Mouse (Mus musculus) hindbrain, embryonic 15.5 days (tissue): ENCODE measurements at regions not wholly inside any gene's neighbourhood (a gene's known extent, or its start where the extent isn't known, plus 50 kb on each side); places are given as distances from the start of the nearest gene placed in this dataset.

Experiments
- ATAC-seq: fragments of 200-750 bp; cut with Nextera tagmentation; 2 replicates; pipeline ENCODE4 v1.8.0; 2017; ENCODE audit warnings: low read depth, moderate number of reproducible peaks, moderate TSS enrichment; ENCODE audit not compliant: low FRiP score
- H3K27ac ChIP-seq: fragments of 300-500 bp; sonication (generic); replicated peaks from 2 replicates; pipeline ENCODE4 v1.5.1; 2015; ENCODE audit warnings: mild to moderate bottlenecking, inconsistent platforms
- H3K27me3 ChIP-seq: fragments of 300-500 bp; sonication (generic); 2 replicates; pipeline ENCODE4 v1.6.1; 2015; ENCODE audit warnings: control low read depth, inconsistent platforms
- H3K36me3 ChIP-seq: fragments of 300-500 bp; sonication (generic); 2 replicates; pipeline ENCODE4 v1.6.1; 2015; ENCODE audit warnings: control low read depth, inconsistent platforms
- H3K4me1 ChIP-seq: fragments of 300-500 bp; sonication (generic); replicated peaks from 2 replicates; pipeline ENCODE4 v1.6.1; 2015; ENCODE audit warnings: control low read depth, inconsistent platforms
- H3K4me2 ChIP-seq: fragments of 300-500 bp; sonication (generic); 2 replicates; pipeline ENCODE4 v1.6.1; 2015; ENCODE audit warnings: moderate library complexity, mild to moderate bottlenecking, inconsistent platforms
- H3K4me3 ChIP-seq: fragments of 300-500 bp; sonication (generic); 2 replicates; pipeline ENCODE4 v1.5.1; 2015; ENCODE audit warnings: mild to moderate bottlenecking, inconsistent platforms
- H3K9ac ChIP-seq: fragments of 300-500 bp; sonication (generic); 2 replicates; pipeline ENCODE4 v1.6.1; 2015; ENCODE audit warnings: inconsistent platforms
- H3K9me3 ChIP-seq: fragments of 300-500 bp; sonication (generic); 2 replicates; pipeline ENCODE4 v1.6.1; 2016; ENCODE audit warnings: control low read depth, inconsistent platforms
- WGBS: fragments of 180-500 bp; shearing (Covaris S2); methylation state at CpG from one replicate; pipeline ENCODE4 v1.1.7; 2015; 5-methylcytosine and 5-hydroxymethylcytosine counted together

- no peak overlapping the region for H3K4me2 ChIP-seq
- no peak overlapping the region for H3K9ac ChIP-seq
- no peaks in the 10 kb centered on the region for H3K27me3 ChIP-seq
- no peak overlapping the region for H3K27ac ChIP-seq
- H3K36me3 ChIP-seq = no peaks in the 10 kb centered on the region
- 33% methylated on average over 5 of the region's 5 CpGs for whole genome bisulfite sequencing
- H3K9me3 ChIP-seq = no peaks in the 10 kb centered on the region
- no peaks in the 10 kb centered on the region for H3K4me1 ChIP-seq
- no peak overlapping the region for H3K4me3 ChIP-seq
- no peak for ATAC-seq
These were observed 73.4 kb upstream of the Gm14444 start for GRCm38 (mm10) chr2:174936665-174937064.

- 88% methylated on average over 4 of the region's 4 CpGs for WGBS
- Histone ChIP-seq H3K9me3 (no peaks in the 10 kb centered on the region), H3K4me2 (no peak overlapping the region), H3K4me1 (no peaks in the 10 kb centered on the region), H3K27me3 (no peaks in the 10 kb centered on the region), H3K36me3 (no peaks in the 10 kb centered on the region), H3K4me3 (no peak overlapping the region), H3K9ac (no peak overlapping the region), H3K27ac (no peak overlapping the region)
- ATAC-seq = no peak
These were observed 72.1 kb upstream of the Gm14444 start for GRCm38 (mm10) chr2:174937930-174938329.

- no peak for ATAC-seq
- Histone ChIP-seq H3K4me3 (no peak overlapping the region), H3K27ac (no peak overlapping the region), H3K9me3 (no peaks in the 10 kb centered on the region), H3K9ac (no peak overlapping the region), H3K4me2 (no peak overlapping the region), H3K4me1 (no peaks in the 10 kb centered on the region), H3K27me3 (no peaks in the 10 kb centered on the region), H3K36me3 (no peaks in the 10 kb centered on the region)
- WGBS = 84% methylated on average over 4 of the region's 4 CpGs
These were observed 67.8 kb upstream of the Gm14444 start for GRCm38 (mm10) chr2:174942221-174942620.

GRCm38 (mm10) chr2:174948106-174948505 is 61.9 kb upstream of the Gm14444 start:
- H3K27ac ChIP-seq = no peak overlapping the region
- H3K4me3 ChIP-seq = no peak overlapping the region
- H3K4me1 ChIP-seq = no peaks in the 10 kb centered on the region
- no peak overlapping the region for H3K9ac ChIP-seq
- H3K4me2 ChIP-seq = no peak overlapping the region
- ATAC-seq = no peak
- WGBS = 86% methylated on average over 8 of the region's 8 CpGs
- no peaks in the 10 kb centered on the region for H3K36me3 ChIP-seq
- no peaks in the 10 kb centered on the region for H3K9me3 ChIP-seq
- no peaks in the 10 kb centered on the region for H3K27me3 ChIP-seq
